Mouse (Mus musculus) naive thymus-derived CD4-positive, alpha-beta T cell, adult 2 months (primary cell): ENCODE measurements around the gene Nkain2.
"Not testable (repeated sequence)": the region's sequence is repeated elsewhere in the genome, so short reads cannot be mapped to it uniquely, and the experiment has no call there.

Experiments used
- DNase-seq: peaks from one replicate; pipeline ENCODE4 v3.0.0-alpha.2; 2011; ENCODE audit warnings: low read depth

Gene Nkain2

DNA sequence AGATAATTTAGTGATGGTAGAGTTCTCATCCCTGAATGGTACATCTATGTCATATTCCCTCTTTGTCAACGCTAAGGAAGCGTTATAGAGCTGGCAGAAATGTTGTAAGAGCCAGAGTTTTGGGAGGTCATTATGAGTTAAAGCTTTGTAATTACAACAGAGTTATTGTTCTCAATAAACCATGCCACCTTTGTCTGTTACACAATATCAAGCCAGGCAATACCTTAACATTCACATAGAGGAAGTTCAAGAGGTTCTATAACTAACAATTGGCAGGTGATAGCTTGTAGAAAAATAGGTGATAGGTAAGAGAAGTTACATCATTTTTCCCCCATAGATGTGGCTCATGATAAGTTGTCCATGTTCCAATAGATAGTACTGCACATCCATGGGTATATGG lies 832.0 kb downstream of the Nkain2 start:
- DNase-seq = no peak

DNA sequence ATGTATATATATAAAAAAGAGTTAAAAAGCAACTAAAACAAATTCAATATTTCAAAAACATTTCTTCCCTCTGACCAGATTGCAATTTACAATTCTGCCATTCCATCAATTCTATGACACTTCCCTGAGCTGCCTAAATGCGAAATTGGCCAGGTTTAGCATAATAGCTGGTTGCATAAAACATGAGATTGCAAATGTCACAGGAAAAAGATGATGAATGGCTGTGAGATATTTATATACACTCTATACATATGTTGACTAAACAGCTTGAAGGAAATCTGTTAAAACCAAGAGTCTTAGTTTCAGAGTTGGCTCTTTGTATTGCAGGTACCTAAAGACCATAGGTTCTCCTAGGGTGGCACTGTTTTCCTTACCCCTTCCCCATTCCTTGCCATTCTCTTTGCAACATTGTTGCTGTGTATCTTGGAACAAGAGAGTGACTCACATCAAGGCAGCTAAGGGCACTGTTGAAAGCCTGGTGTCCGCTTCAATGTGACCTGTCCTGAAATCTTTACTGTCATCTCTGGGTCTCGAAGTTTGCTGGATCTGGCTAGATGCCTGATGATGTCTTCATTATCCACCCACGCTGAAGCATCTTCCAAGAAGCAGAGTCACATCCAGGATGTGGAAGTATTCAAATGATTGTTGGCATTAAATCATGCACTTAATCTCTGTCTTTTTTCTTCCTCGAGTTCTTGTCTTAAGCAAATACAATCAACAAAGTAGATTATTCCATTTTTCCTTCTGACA lies 837.5 kb downstream of the Nkain2 start:
- DNase-seq = no peak

- no peak for DNase-seq
Measured at GRCm38 (mm10) chr10:32052045-32052444, 838.2 kb downstream of the Nkain2 start.

- DNase-seq = no peak
Measured at GRCm38 (mm10) chr10:32029996-32030395, 860.3 kb downstream of the Nkain2 start.

GRCm38 (mm10) chr10:32018385-32018784 lies 871.9 kb downstream of the Nkain2 start:
- no peak for DNase-seq

- no peak for DNase-seq
Measured at GRCm38 (mm10) chr10:32001216-32001753, 889.0 kb downstream of the Nkain2 start.

DNA sequence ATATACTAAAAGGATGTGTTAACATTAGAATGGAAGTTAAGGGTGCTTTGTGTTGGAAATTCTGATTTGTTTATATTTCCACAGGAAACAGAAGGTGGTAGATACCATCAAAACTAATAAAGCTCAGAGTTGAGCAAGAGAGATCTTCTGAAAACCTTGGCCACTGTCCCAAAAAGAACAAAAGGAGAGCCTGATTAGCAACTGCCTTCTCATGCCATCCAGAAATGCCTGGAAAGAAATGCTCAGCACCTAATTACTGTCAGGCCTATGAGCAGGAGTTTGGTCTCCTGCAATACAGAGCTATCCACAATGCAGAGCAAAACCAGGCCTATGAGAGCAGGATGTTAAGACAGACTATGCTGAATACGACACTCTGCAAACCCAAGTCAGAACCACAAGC lies 897.1 kb downstream of the Nkain2 start:
- DNase-seq = no peak

GRCm38 (mm10) chr10:31978387-31978786 lies 911.9 kb downstream of the Nkain2 start:
- no peak for DNase-seq

DNA sequence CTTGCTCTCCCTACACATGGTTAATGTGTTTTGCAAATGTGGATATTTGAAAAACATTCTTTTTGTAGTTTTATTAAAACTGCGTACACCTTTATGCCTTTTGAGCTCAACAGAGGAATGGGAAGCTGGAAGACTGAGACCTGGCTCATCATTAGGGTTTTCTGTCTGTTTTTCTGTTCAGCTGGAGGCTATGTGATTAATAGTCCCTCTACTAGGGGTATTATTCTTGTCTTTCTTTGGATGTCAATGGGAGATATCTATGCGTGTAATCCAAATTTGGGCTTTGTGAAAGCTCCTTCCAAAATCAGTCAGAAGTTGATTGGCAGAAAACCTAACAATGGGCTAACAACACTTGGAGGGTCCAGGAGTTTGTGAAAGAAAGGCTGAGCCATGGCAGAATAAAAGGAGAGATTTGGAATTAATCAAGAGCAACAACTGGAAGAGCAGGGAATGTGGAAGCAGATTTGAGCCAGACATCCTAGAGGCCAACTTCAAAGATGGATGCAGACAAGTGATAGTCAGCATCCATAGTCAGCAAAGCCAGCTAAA lies 943.0 kb downstream of the Nkain2 start:
- DNase-seq = no peak

DNA sequence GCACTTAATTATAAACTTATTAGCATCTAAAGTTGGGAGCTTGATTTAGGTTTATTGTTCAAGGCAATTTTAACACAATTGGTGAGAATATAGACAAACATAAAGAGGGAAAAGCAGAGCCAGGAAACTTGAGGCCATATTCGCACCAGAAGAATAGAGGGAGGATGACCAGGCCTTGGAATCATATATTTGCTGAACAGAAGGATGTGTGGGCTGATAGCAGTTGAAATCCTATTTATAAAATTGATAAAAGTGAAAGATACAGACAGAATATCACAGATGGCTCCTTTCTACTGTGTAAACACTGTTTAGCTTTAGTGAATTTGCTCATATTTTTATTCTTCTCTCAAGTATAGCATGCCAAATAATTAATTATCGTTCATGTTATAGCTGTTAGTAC lies 958.3 kb downstream of the Nkain2 start:
- DNase-seq = no peak

- no peak for DNase-seq
Measured at GRCm38 (mm10) chr10:31927657-31928056, 962.6 kb downstream of the Nkain2 start.

GRCm38 (mm10) chr10:31920901-31921300 lies 969.4 kb downstream of the Nkain2 start:
- DNase-seq = not testable (repeated sequence)

DNA sequence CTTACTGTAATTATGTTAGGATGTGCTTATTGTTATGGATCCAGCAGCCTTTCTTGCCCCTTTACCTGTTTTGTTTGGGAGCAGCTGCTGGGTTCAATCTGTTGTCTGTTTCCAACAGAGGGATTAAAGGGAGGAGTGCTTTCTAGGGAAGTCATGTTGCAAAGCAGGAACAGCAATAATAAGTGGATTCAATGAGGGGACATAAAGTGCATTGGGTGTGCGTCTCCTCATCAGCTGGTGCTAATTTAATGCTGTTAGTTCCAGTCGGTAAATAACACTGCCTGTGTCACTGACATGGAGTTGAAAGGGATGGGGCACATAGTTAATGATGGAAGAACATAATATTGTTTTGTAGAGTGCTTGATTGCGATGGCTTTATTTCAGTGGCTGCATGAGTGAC lies 982.8 kb downstream of the Nkain2 start:
- no peak for DNase-seq

GRCm38 (mm10) chr10:31899501-31899900 lies 990.8 kb downstream of the Nkain2 start:
- DNase-seq = no peak

GRCm38 (mm10) chr10:31873323-31873895 lies 1016.9 kb downstream of the Nkain2 start:
- DNase-seq = no peak

DNA sequence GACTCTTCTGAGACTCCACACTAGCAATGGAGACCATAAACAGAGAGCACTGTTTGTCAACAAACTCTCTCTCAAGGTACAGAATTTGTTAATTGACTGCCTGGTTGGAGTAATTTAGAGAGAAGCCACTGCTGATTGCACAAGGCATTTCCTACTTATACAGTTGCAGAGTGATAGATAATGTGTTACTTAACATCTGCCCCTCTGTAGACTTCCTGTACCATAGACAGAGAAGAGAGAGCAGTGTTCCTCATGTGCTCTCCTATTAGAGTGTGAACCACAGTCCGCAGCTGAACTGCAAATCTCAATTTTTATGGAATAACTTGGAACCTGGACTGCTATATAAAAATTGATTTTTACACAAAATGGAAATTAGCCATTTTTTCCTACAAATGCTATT lies 1022.0 kb downstream of the Nkain2 start:
- DNase-seq = no peak

GRCm38 (mm10) chr10:31827041-31827440 lies 1063.2 kb downstream of the Nkain2 start:
- DNase-seq = no peak

GRCm38 (mm10) chr10:31812543-31812942 lies 1077.7 kb downstream of the Nkain2 start:
- no peak for DNase-seq

- no peak for DNase-seq
Measured at GRCm38 (mm10) chr10:31742443-31743057, 1147.7 kb downstream of the Nkain2 start.

GRCm38 (mm10) chr10:31728036-31728435 lies 1162.2 kb downstream of the Nkain2 start:
- no peak for DNase-seq

DNA sequence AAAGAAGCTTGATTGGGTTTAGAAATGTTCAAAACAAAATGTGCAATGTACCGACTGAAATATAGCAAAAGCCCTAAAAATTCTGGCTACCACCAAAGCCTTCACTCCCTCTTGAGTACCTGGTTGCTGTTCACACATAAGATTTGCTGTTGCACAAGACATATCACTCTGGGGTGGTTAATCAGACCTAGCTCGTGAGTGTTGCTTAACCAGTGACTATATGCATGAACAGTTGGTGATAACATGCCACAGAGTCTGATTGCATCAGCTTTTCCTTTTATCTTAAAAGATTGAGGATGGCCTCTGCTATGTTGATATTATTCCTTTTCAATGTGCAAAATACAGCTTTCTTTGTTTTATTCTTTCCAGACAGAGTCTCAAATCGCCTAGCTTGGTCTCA lies 1243.0 kb downstream of the Nkain2 start:
- no peak for DNase-seq

DNA sequence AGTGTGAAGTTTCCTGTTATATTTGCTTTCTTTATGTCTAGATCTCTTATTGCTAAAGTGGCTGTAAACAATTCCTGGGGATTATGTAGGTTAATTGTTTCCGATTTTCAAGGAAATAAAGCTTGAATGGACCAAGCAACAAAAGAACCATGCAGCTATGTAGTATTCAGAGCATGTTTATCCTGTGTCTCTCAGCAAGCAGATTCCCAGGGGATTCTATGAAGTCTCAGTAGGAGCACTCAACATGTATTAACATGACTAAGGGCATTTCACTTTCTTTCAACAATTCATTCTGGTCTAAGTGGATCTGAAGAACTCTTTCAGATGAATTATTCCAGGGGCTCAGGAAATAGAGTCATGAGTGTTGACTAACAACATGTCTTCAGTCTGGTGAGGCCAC lies 1244.2 kb downstream of the Nkain2 start:
- DNase-seq = no peak
